Mouse (Mus musculus) CH12.LX (cell line): ENCODE data around the gene Prkci.

ENCODE experiments used
- CTCF ChIP-seq, 2 experiments: IDR thresholded peaks in 1 of 2; conservative IDR thresholded peaks in 1 of 2; 2 replicates each; pipeline ENCODE4 v1.5.1; 2011 to 2012; ENCODE audit warnings: low read depth in 2 of 2, low read length in 2 of 2, improper control_type of control experiment in 1 of 2, inconsistent platforms in 1 of 2, mild to moderate bottlenecking in 1 of 2, moderate library complexity in 1 of 2
- EP300 ChIP-seq: IDR thresholded peaks from 2 replicates; pipeline ENCODE4 v1.6.1; 2011; ENCODE audit warnings: low read length, improper control_type of control experiment
- ETS1 ChIP-seq: conservative IDR thresholded peaks from 2 replicates; pipeline ENCODE4 v1.6.1; 2012; ENCODE audit warnings: low read depth, mild to moderate bottlenecking, inconsistent platforms, low read length, improper control_type of control experiment, moderate library complexity
- HCFC1 ChIP-seq: IDR thresholded peaks from 2 replicates; pipeline ENCODE4 v1.6.1; 2012; ENCODE audit warnings: low read depth, mild to moderate bottlenecking, inconsistent platforms, low read length, improper control_type of control experiment
- MXI1 ChIP-seq: IDR thresholded peaks from 2 replicates; pipeline ENCODE4 v1.6.1; 2011; ENCODE audit warnings: mild to moderate bottlenecking, low read depth, low read length, improper control_type of control experiment
- NRF1 ChIP-seq: IDR thresholded peaks from 2 replicates; pipeline ENCODE4 v1.6.1; 2014; ENCODE audit warnings: low read depth, mild to moderate bottlenecking, inconsistent platforms, low read length, improper control_type of control experiment, moderate library complexity
- POLR2A ChIP-seq: IDR thresholded peaks from 2 replicates; pipeline ENCODE4 v1.6.1; 2011; ENCODE audit warnings: low read depth, mild to moderate bottlenecking, improper control_type of control experiment, low read length
- SMC3 ChIP-seq: IDR thresholded peaks from 2 replicates; pipeline ENCODE4 v1.6.1; 2011; ENCODE audit warnings: low read depth, low read length, improper control_type of control experiment
- TBP ChIP-seq: conservative IDR thresholded peaks from 2 replicates; pipeline ENCODE4 v1.6.1; 2011; ENCODE audit warnings: low read depth, low read length, improper control_type of control experiment
- USF1 ChIP-seq: IDR thresholded peaks from 2 replicates; pipeline ENCODE4 v1.6.1; 2014; ENCODE audit warnings: low read depth, mild to moderate bottlenecking, inconsistent platforms, low read length, improper control_type of control experiment
- USF2 ChIP-seq: conservative IDR thresholded peaks from 2 replicates; pipeline ENCODE4 v1.6.1; 2011; ENCODE audit warnings: low read depth, low read length, improper control_type of control experiment
- ZC3H11A ChIP-seq: IDR thresholded peaks from 2 replicates; pipeline ENCODE4 v1.6.1; 2012; ENCODE audit warnings: low read depth, mild to moderate bottlenecking, inconsistent platforms, low read length, improper control_type of control experiment

GRCm38 (mm10) chr3:31098556-31098955, 103.0 kb downstream of the Prkci start:
- TF ChIP-seq ZC3H11A, result no peak
- no peak for TF ChIP-seq MXI1
- no peak for TF ChIP-seq CTCF (conservative IDR thresholded peaks at IDR 0.05 in 1 of 2, IDR thresholded peaks at IDR 0.05 in 1 of 2; ENCODE audit: low read depth in 2 of 2, low read length in 2 of 2)
- no peak for TF ChIP-seq TBP
- TF ChIP-seq USF2, result no peak
- TF ChIP-seq POLR2A, result no peak
- TF ChIP-seq SMC3, result no peak
- no peak for TF ChIP-seq EP300
- no peak for TF ChIP-seq NRF1
- TF ChIP-seq ETS1, result no peak
- no peak for TF ChIP-seq USF1
- TF ChIP-seq HCFC1, result no peak
